Mouse (Mus musculus): ENCODE results near the gene Smarcd1. TPM values are rescaled to one million over a fixed set of nuclear protein-coding genes. Genes with fewer than 3 reads are reported as not detected.

Gene Smarcd1
- polyA plus RNA-seq, 2 experiments: 4.4 to 6.7 TPM

DNA sequence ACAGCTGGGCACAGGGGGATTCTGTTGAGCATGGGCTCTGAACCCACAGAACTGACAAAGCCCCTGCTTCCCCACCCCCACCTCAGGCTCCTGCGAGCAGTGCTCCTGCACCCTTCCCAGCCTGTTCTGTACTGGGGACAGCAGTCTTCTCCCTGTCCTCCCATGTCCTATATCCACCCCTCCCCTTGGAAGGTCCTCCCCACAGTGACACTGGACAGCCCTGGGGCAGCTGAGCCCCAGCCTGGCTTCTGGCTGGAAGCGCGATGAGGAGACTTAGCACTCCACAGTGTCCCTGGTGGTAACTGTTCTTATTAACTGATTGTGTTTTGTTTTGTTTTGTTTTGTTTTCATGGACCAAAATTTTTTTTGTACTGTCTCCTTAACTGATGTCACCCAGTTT lies 11.6 kb downstream of the Smarcd1 start:
- Histone ChIP-seq H3K27ac (no peak overlapping the region), H3K36me3 (replicated peaks; ENCODE audit: control insufficient read depth, insufficient read depth, low read depth) (peaks cover 11% of the 10 kb centered on the region), H3K9me3 (ENCODE audit: control insufficient read depth, low read length) (no peaks in the 10 kb centered on the region), H3K9ac (replicated peaks) (no peak overlapping the region), H3K4me1 (replicated peaks; ENCODE audit: control insufficient read depth in 2 of 2, insufficient read depth in 2 of 2, low read length in 1 of 2) (peaks cover 0 to 9% of the 10 kb centered on the region in 2 experiments; a peak in 2 of 4 replicates), H3K4me3 (ENCODE audit: insufficient read depth in 1 of 2, low read depth in 2 of 2, low read length in 2 of 2) (no peak overlapping the region), H3K27me3 (ENCODE audit: control insufficient read depth, insufficient read depth, low read length) (no peaks in the 10 kb centered on the region), H3K4me2 (ENCODE audit: low read depth) (no peak overlapping the region)
- no peak for ATAC-seq (ENCODE audit: insufficient read depth)
- TF ChIP-seq EP300 (IDR thresholded peaks at IDR 0.05; ENCODE audit: low read depth) (no peak), CTCF (IDR thresholded peaks at IDR 0.05; ENCODE audit: low read depth) (no peak)
- no peak for DNase-seq (ENCODE audit: low read depth in 3 of 3, low spot score in 3 of 3)
- 82% methylated on average over 3 of the region's 3 CpGs for WGBS (ENCODE audit: insufficient replicate concordance)

DNA sequence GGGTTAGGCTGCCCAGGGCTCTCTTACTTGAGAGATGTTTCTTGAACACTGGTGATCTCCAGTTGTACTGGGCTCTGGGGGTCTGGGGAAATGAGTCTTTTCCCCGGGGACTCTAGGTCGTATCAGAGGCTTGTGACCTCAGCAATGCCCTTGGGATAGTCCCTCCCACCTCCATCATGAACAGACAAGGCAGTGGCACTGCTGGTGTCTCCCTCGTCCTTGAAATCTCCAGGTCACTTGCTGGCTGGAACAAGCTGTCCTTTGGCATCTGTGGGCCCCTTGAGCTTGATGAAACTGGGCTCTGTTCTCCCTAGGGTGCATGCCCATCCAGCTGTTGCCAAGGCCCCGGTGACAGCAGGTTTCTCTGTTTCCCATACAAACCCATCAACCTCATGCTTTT lies 12.3 kb downstream of the Smarcd1 start:
- DNase-seq (ENCODE audit: low read depth in 3 of 3, low spot score in 3 of 3) (no peak), ATAC-seq (ENCODE audit: insufficient read depth) (no peak)
- H3K4me1 ChIP-seq (replicated peaks; ENCODE audit: control insufficient read depth in 2 of 2, insufficient read depth in 2 of 2, low read length in 1 of 2): peaks cover 0 to 9% of the 10 kb centered on the region in 2 experiments; a peak in 2 of 4 replicates
- no peaks in the 10 kb centered on the region for H3K9me3 ChIP-seq (ENCODE audit: control insufficient read depth, low read length)
- no peaks in the 10 kb centered on the region for H3K27me3 ChIP-seq (ENCODE audit: control insufficient read depth, insufficient read depth, low read length)
- no peak overlapping the region for H3K4me3 ChIP-seq (ENCODE audit: insufficient read depth in 1 of 2, low read depth in 2 of 2, low read length in 2 of 2)
- no peak overlapping the region for H3K27ac ChIP-seq
- no peak overlapping the region for H3K4me2 ChIP-seq (ENCODE audit: low read depth)
- TF ChIP-seq CTCF (IDR thresholded peaks at IDR 0.05; ENCODE audit: low read depth) (no peak), EP300 (IDR thresholded peaks at IDR 0.05; ENCODE audit: low read depth) (no peak)
- WGBS (ENCODE audit: insufficient replicate concordance): 66% methylated on average over 4 of the region's 4 CpGs
- no peak overlapping the region for H3K9ac ChIP-seq (replicated peaks)
- H3K36me3 ChIP-seq (replicated peaks; ENCODE audit: control insufficient read depth, insufficient read depth, low read depth): peaks cover 8% of the 10 kb centered on the region

DNA sequence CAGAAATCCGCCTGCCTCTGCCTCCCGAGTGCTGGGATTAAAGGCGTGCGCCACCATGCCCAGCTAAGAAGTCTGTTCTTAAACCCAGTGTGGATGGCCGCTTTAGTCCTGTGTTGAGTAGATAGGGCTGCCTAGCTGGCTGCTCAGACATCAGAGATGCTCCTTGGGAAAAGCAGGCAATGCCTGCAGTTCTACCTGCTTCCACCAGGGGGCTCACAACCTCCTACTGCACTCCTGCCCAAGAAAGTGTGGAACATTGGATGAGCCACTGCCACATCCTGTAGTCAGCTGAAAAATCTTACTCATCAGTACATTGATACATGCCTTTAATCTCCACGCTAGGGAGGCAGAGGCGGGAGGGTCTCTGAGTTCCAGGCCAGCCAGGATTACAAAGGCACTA lies 12.9 kb downstream of the Smarcd1 start:
- DNase-seq (ENCODE audit: low read depth in 3 of 3, low spot score in 3 of 3) (no peak), ATAC-seq (ENCODE audit: insufficient read depth) (peak; percentile 36; the same call in 1 of the 2 replicates)
- Histone ChIP-seq H3K27ac (no peak overlapping the region), H3K9ac (replicated peaks) (no peak overlapping the region), H3K4me3 (ENCODE audit: insufficient read depth in 1 of 2, low read depth in 2 of 2, low read length in 2 of 2) (no peak overlapping the region), H3K27me3 (ENCODE audit: control insufficient read depth, insufficient read depth, low read length) (no peaks in the 10 kb centered on the region), H3K9me3 (ENCODE audit: control insufficient read depth, low read length) (no peaks in the 10 kb centered on the region), H3K4me2 (ENCODE audit: low read depth) (no peak overlapping the region), H3K4me1 (replicated peaks; ENCODE audit: control insufficient read depth in 2 of 2, insufficient read depth in 2 of 2, low read length in 1 of 2) (peaks cover 0 to 9% of the 10 kb centered on the region in 2 experiments; a peak in 2 of 4 replicates), H3K36me3 (replicated peaks; ENCODE audit: control insufficient read depth, insufficient read depth, low read depth) (peaks cover 2% of the 10 kb centered on the region)
- TF ChIP-seq EP300 (IDR thresholded peaks at IDR 0.05; ENCODE audit: low read depth) (no peak), CTCF (IDR thresholded peaks at IDR 0.05; ENCODE audit: low read depth) (peak; percentile 98)
- 40% methylated on average over 7 of the region's 7 CpGs for WGBS (ENCODE audit: insufficient replicate concordance)

- ATAC-seq (ENCODE audit: insufficient read depth) (no peak), DNase-seq (ENCODE audit: low read depth in 3 of 3, low spot score in 3 of 3) (no peak)
- H3K4me1 ChIP-seq (replicated peaks; ENCODE audit: control insufficient read depth in 2 of 2, insufficient read depth in 2 of 2, low read length in 1 of 2): peaks cover 0 to 7% of the 10 kb centered on the region in 2 experiments; a peak in 2 of 4 replicates
- H3K9ac ChIP-seq (replicated peaks): no peak overlapping the region
- WGBS (ENCODE audit: insufficient replicate concordance): 59% methylated on average over 13 of the region's 13 CpGs
- H3K4me3 ChIP-seq (ENCODE audit: insufficient read depth in 1 of 2, low read depth in 2 of 2, low read length in 2 of 2): no peak overlapping the region
- H3K9me3 ChIP-seq (ENCODE audit: control insufficient read depth, low read length): no peaks in the 10 kb centered on the region
- H3K36me3 ChIP-seq (replicated peaks; ENCODE audit: control insufficient read depth, insufficient read depth, low read depth): peaks cover 2% of the 10 kb centered on the region; the same call in 1 of the 2 replicates
- H3K27ac ChIP-seq: no peak overlapping the region
- H3K4me2 ChIP-seq (ENCODE audit: low read depth): no peak overlapping the region
- TF ChIP-seq EP300 (IDR thresholded peaks at IDR 0.05; ENCODE audit: low read depth) (0 out of 2 replicates have a peak, but pooled peaks have one; percentile 30), CTCF (IDR thresholded peaks at IDR 0.05; ENCODE audit: low read depth) (no peak)
- H3K27me3 ChIP-seq (ENCODE audit: control insufficient read depth, insufficient read depth, low read length): no peaks in the 10 kb centered on the region
Measured at GRCm38 (mm10) chr15:99715361-99715865, 13.5 kb downstream of the Smarcd1 start.

GRCm38 (mm10) chr15:99715982-99716746 lies 14.2 kb downstream of the Smarcd1 start:
- H3K27me3 ChIP-seq (ENCODE audit: control insufficient read depth, insufficient read depth, low read length): no peaks in the 10 kb centered on the region
- H3K4me3 ChIP-seq (ENCODE audit: insufficient read depth in 1 of 2, low read depth in 2 of 2, low read length in 2 of 2): no peak overlapping the region
- no peaks in the 10 kb centered on the region for H3K9me3 ChIP-seq (ENCODE audit: control insufficient read depth, low read length)
- H3K4me2 ChIP-seq (ENCODE audit: low read depth): no peak overlapping the region
- H3K36me3 ChIP-seq (replicated peaks; ENCODE audit: control insufficient read depth, insufficient read depth, low read depth): peaks cover 2% of the 10 kb centered on the region; the same call in 1 of the 2 replicates
- no peak for ATAC-seq (ENCODE audit: insufficient read depth)
- no peak overlapping the region for H3K27ac ChIP-seq
- DNase-seq (ENCODE audit: low read depth in 3 of 3, low spot score in 3 of 3): no peak
- peaks cover 0 to 4% of the 10 kb centered on the region in 2 experiments; a peak in 2 of 4 replicates for H3K4me1 ChIP-seq (replicated peaks; ENCODE audit: control insufficient read depth in 2 of 2, insufficient read depth in 2 of 2, low read length in 1 of 2)
- TF ChIP-seq CTCF (IDR thresholded peaks at IDR 0.05; ENCODE audit: low read depth): no peak
- TF ChIP-seq EP300 (IDR thresholded peaks at IDR 0.05; ENCODE audit: low read depth): no peak
- no peak overlapping the region for H3K9ac ChIP-seq (replicated peaks)
- 65% methylated on average over 11 of the region's 11 CpGs for WGBS (ENCODE audit: insufficient replicate concordance)

All from liver, embryonic 14.5 days (tissue).